Mouse (Mus musculus): ENCODE data around the gene Tmem176b. TPM values are rescaled to one million over a fixed set of nuclear protein-coding genes. Genes with fewer than 3 reads are reported as not detected.

Gene Tmem176b
- polyA plus RNA-seq, 1 experiment: 199 TPM

DNA sequence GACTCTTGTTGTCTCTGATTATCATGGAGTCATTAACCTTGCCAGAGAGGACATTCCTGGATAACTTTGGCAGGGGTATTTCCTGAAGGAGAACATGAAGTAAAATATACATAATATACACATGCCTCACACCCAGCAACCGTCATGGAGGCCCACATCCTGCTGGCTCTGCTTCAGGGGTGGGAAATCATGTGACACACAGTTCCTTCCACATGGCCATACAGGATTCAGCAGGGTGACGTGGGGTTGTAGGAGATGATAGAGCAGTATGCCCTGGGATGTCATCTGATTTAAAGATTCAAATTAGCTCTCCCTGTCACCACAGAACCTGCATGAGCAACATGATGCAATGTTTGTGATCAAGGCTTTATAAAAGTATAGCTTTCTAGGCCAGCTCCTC lies 53.4 kb downstream of the Tmem176b start:
- Histone ChIP-seq H3K4me1 (ENCODE audit: control insufficient read depth, insufficient read depth, insufficient read length) (no peaks in the 10 kb centered on the region), H3K27me3 (ENCODE audit: control insufficient read depth, insufficient read depth, low read length) (no peaks in the 10 kb centered on the region), H3K4me3 (ENCODE audit: extremely low read depth, insufficient read depth, insufficient read length) (no peak overlapping the region), H3K36me3 (ENCODE audit: control insufficient read depth, insufficient read depth, low read length) (no peaks in the 10 kb centered on the region), H3K27ac (ENCODE audit: insufficient read depth, low read length) (no peak overlapping the region)
- no peak for DNase-seq (ENCODE audit: low read depth in 1 of 2, low spot score in 2 of 2)
- TF ChIP-seq POLR2A (IDR thresholded peaks at IDR 0.05; ENCODE audit: low read depth, low read length) (no peak), CTCF (IDR thresholded peaks at IDR 0.05; ENCODE audit: extremely low read depth, insufficient read depth, insufficient read length, insufficient replicate concordance) (no peak)
- 60% methylated on average over 2 of the region's 2 CpGs for WGBS

DNA sequence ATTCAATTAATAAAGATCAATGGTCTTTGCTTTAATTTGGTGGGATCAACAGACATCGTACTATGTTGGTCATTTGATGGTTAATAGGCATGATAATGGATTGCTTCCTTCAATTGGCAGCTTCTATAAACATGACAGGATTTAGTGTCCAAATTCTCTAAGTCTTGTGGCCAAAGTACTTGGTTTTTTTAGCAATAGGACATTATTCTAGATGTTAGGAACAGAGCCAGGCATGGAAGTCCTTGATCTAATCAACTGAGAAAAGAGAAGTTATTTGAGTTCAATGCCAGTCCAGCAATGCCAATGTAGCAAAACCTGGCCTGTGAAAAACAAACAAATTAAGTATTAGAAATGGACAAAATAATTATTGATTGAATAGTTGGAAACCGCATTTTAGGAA lies 55.7 kb downstream of the Tmem176b start:
- no peak for TF ChIP-seq POLR2A (IDR thresholded peaks at IDR 0.05; ENCODE audit: low read depth, low read length)
- TF ChIP-seq CTCF (IDR thresholded peaks at IDR 0.05; ENCODE audit: extremely low read depth, insufficient read depth, insufficient read length, insufficient replicate concordance): no peak
- no peak overlapping the region for H3K27ac ChIP-seq (ENCODE audit: insufficient read depth, low read length)
- H3K4me1 ChIP-seq (ENCODE audit: control insufficient read depth, insufficient read depth, insufficient read length): no peaks in the 10 kb centered on the region
- WGBS: 85% methylated on average over 2 of the region's 2 CpGs
- H3K4me3 ChIP-seq (ENCODE audit: extremely low read depth, insufficient read depth, insufficient read length): no peak overlapping the region
- H3K36me3 ChIP-seq (ENCODE audit: control insufficient read depth, insufficient read depth, low read length): no peaks in the 10 kb centered on the region
- DNase-seq (ENCODE audit: low read depth in 1 of 2, low spot score in 2 of 2): no peak
- H3K27me3 ChIP-seq (ENCODE audit: control insufficient read depth, insufficient read depth, low read length): no peaks in the 10 kb centered on the region

DNA sequence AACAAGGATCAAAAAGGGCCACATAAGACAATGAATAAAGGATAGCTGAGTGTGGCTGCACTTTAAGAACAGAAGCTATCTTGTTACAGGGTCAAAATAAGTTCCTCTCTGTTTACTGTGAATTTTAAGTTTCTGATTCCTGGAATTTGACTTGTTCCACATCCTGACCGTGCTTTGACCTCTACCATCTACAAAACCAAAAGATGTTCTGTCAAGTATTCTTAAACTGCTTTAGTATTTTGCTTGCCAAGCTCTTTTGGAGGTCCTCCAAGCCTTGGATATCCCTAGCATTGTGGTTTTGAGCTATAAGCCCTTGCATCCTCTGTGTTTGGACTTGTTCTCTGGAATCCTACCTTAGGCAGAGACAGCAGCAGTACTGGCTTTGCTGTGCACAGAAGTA lies 56.1 kb downstream of the Tmem176b start:
- H3K27me3 ChIP-seq (ENCODE audit: control insufficient read depth, insufficient read depth, low read length): no peaks in the 10 kb centered on the region
- no peak overlapping the region for H3K4me3 ChIP-seq (ENCODE audit: extremely low read depth, insufficient read depth, insufficient read length)
- TF ChIP-seq POLR2A (IDR thresholded peaks at IDR 0.05; ENCODE audit: low read depth, low read length): no peak
- TF ChIP-seq CTCF (IDR thresholded peaks at IDR 0.05; ENCODE audit: extremely low read depth, insufficient read depth, insufficient read length, insufficient replicate concordance): no peak
- no peak overlapping the region for H3K27ac ChIP-seq (ENCODE audit: insufficient read depth, low read length)
- WGBS: 24% methylated on average over 1 of the region's 1 CpGs
- H3K4me1 ChIP-seq (ENCODE audit: control insufficient read depth, insufficient read depth, insufficient read length): no peaks in the 10 kb centered on the region
- no peak for DNase-seq (ENCODE audit: low read depth in 1 of 2, low spot score in 2 of 2)
- H3K36me3 ChIP-seq (ENCODE audit: control insufficient read depth, insufficient read depth, low read length): no peaks in the 10 kb centered on the region

DNA sequence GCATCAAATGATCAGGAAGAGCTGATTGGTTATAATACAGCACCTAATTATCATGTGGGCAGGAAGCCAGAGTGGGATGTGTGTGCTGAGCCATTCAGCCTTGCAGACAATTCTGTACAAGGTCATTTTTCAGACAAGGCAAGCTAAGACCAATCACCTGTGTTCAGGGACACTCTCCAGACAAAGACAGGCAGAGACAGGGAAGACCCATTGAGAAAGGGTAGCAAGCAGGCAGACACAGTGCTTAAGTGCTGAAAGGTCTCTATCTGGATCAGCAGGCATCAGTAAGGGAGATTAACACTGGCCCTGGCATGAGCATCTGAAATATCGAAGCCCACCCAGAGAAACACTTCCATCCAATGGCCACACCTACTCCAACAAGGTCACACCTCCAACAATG lies 56.9 kb downstream of the Tmem176b start:
- H3K27me3 ChIP-seq (ENCODE audit: control insufficient read depth, insufficient read depth, low read length): no peaks in the 10 kb centered on the region
- WGBS: 96% methylated on average over 1 of the region's 1 CpGs
- H3K36me3 ChIP-seq (ENCODE audit: control insufficient read depth, insufficient read depth, low read length): no peaks in the 10 kb centered on the region
- no peak overlapping the region for H3K27ac ChIP-seq (ENCODE audit: insufficient read depth, low read length)
- no peak for TF ChIP-seq POLR2A (IDR thresholded peaks at IDR 0.05; ENCODE audit: low read depth, low read length)
- no peak for TF ChIP-seq CTCF (IDR thresholded peaks at IDR 0.05; ENCODE audit: extremely low read depth, insufficient read depth, insufficient read length, insufficient replicate concordance)
- no peak overlapping the region for H3K4me3 ChIP-seq (ENCODE audit: extremely low read depth, insufficient read depth, insufficient read length)
- no peaks in the 10 kb centered on the region for H3K4me1 ChIP-seq (ENCODE audit: control insufficient read depth, insufficient read depth, insufficient read length)
- no peak for DNase-seq (ENCODE audit: low read depth in 1 of 2, low spot score in 2 of 2)

Other genes with a start within 250 kb of the Tmem176b start
- 12.4 and 15.8 TPM in 2 replicates for gene Repin1, start 247.6 kb downstream of the Tmem176b start, polyA plus RNA-seq (2012; rRNA removed)
- not detected in 2 replicates for gene Gm44965, start 247.6 kb downstream of the Tmem176b start, polyA plus RNA-seq (2012; rRNA removed)
- gene Zfp775, start 239.4 kb downstream of the Tmem176b start, polyA plus RNA-seq (2012; rRNA removed): 3.6 and 5.3 TPM in 2 replicates
- gene AI854703, start 214.7 kb downstream of the Tmem176b start, polyA plus RNA-seq (2012; rRNA removed): 0.70 and 0.77 TPM in 2 replicates
- 20.1 and 22.2 TPM in 2 replicates for gene Gimap8, start 194.3 kb downstream of the Tmem176b start, polyA plus RNA-seq (2012; rRNA removed)
- 9.9 and 10.4 TPM in 2 replicates for gene Gimap9, start 165.4 kb downstream of the Tmem176b start, polyA plus RNA-seq (2012; rRNA removed)
- gene Gimap4, start 156.9 kb downstream of the Tmem176b start, polyA plus RNA-seq (2012; rRNA removed): 66.3 and 73.5 TPM in 2 replicates
- gene Gimap6, start 133.3 kb downstream of the Tmem176b start, polyA plus RNA-seq (2012; rRNA removed): 50.8 and 54.3 TPM in 2 replicates
- 0.43 and 0.82 TPM in 2 replicates for gene Gm28053, start 122.9 kb downstream of the Tmem176b start, polyA plus RNA-seq (2012; rRNA removed)
- 9.5 and 11.6 TPM in 2 replicates for gene Gimap7, start 122.9 kb downstream of the Tmem176b start, polyA plus RNA-seq (2012; rRNA removed)
- gene Gimap1, start 102.4 kb downstream of the Tmem176b start, polyA plus RNA-seq (2012; rRNA removed): 94.4 and 103 TPM in 2 replicates
- 74.0 and 90.0 TPM in 2 replicates for gene Gimap5, start 95.3 kb downstream of the Tmem176b start, polyA plus RNA-seq (2012; rRNA removed)
- gene Gimap3, start 70.6 kb downstream of the Tmem176b start, polyA plus RNA-seq (2012; rRNA removed): 140 and 150 TPM in 2 replicates
- 95.2 and 105 TPM in 2 replicates for gene Tmem176a, start 577 bp downstream of the Tmem176b start, polyA plus RNA-seq (2012; rRNA removed)
- gene Aoc1, start 31.4 kb upstream of the Tmem176b start, polyA plus RNA-seq (2012; rRNA removed): 0.77 and 1.1 TPM in 2 replicates
- not detected in 2 replicates for gene 1600015I10Rik, start 88.4 kb upstream of the Tmem176b start, polyA plus RNA-seq (2012; rRNA removed)
- 0.02 TPM in 1 of 2 replicates, not detected in the other for gene Doxl2, start 133.5 kb upstream of the Tmem176b start, polyA plus RNA-seq (2012; rRNA removed)
- not detected in 2 replicates for gene Svs1, start 145.4 kb upstream of the Tmem176b start, polyA plus RNA-seq (2012; rRNA removed)
- gene Gpnmb, start 195.1 kb upstream of the Tmem176b start, polyA plus RNA-seq (2012; rRNA removed): 1.3 and 3.8 TPM in 2 replicates
- 9.9 and 12.2 TPM in 2 replicates for gene Malsu1, start 232.3 kb upstream of the Tmem176b start, polyA plus RNA-seq (2012; rRNA removed)